Mouse (Mus musculus) stomach, embryonic 16.5 days (tissue): Measurements from ENCODE around the gene Gm10974. TPM values are rescaled to one million over a fixed set of nuclear protein-coding genes. Genes with fewer than 3 reads are reported as not detected.

Experiments used
- ATAC-seq: fragments of 200-750 bp; cut with Nextera tagmentation; 2 replicates; pipeline ENCODE4 v1.8.0; 2017; ENCODE audit warnings: moderate number of reproducible peaks, moderate TSS enrichment; ENCODE audit not compliant: insufficient read depth, low FRiP score
- H3K27ac ChIP-seq: fragments of 300-500 bp; sonication (generic); 2 replicates; pipeline ENCODE4 v1.5.1; 2014; ENCODE audit warnings: low read length
- H3K27me3 ChIP-seq: fragments of 300-500 bp; sonication (generic); 2 replicates; pipeline ENCODE4 v1.6.1; 2014; ENCODE audit warnings: low read length, control low read depth, mixed read lengths; ENCODE audit not compliant: control insufficient read depth, insufficient read depth
- H3K36me3 ChIP-seq: fragments of 300-500 bp; sonication (generic); 2 replicates; pipeline ENCODE4 v1.6.1; 2014; ENCODE audit warnings: low read length; ENCODE audit not compliant: control insufficient read depth, insufficient read depth
- H3K4me1 ChIP-seq: fragments of 300-500 bp; sonication (generic); 2 replicates; pipeline ENCODE4 v1.6.1; 2014; ENCODE audit warnings: low read length, control low read depth, mixed read lengths; ENCODE audit not compliant: control insufficient read depth, insufficient read depth
- H3K4me2 ChIP-seq: fragments of 300-500 bp; sonication (generic); 2 replicates; pipeline ENCODE4 v1.6.1; 2014; ENCODE audit warnings: low read depth, low read length, mixed read lengths
- H3K4me3 ChIP-seq: fragments of 300-500 bp; sonication (generic); replicated peaks from 2 replicates; pipeline ENCODE4 v1.5.1; 2014; ENCODE audit warnings: mild to moderate bottlenecking, low read length
- H3K9ac ChIP-seq: fragments of 300-500 bp; sonication (generic); 2 replicates; pipeline ENCODE4 v1.6.1; 2014; ENCODE audit warnings: low read length
- H3K9me3 ChIP-seq: fragments of 300-500 bp; sonication (generic); replicated peaks from 2 replicates; pipeline ENCODE4 v1.6.1; 2016; ENCODE audit warnings: low read length, control low read depth; ENCODE audit not compliant: control insufficient read depth
- WGBS: fragments of 180-500 bp; shearing (Covaris S2); extraction: QIAGEN DNeasy Blood & Tissue Kit; methylation state at CpG from one replicate; pipeline ENCODE4 v1.1.7; 2014; 5-methylcytosine and 5-hydroxymethylcytosine counted together
- polyA plus RNA-seq: library from polyadenylated mRNA; unstranded; fragments of >200 nt; fragmentation: Nextera tagmentation; extraction: Ambion mirVana; gene quantifications from 2 replicates; pipeline ENCODE4 v1.2.1, GENCODE M21; 2015

Gene Gm10974
- polyA plus RNA-seq: not detected in 2 replicates

GRCm38 (mm10) chr7:66365904-66366303 lies at the start of gene Gm10974:
Gm10974 (plus strand) TSS chr7:66365905.
- peaks cover 12% of the 10 kb centered on the region for H3K9me3 ChIP-seq
- no peak within 1 kb of the TSS for H3K9ac ChIP-seq
- 0 out of 2 replicates have a peak, but pooled peaks cover 3% of the 10 kb centered on the region for H3K36me3 ChIP-seq
- peaks cover 13% of the 10 kb centered on the region for H3K4me1 ChIP-seq
- H3K4me2 ChIP-seq: no peak within 1 kb of the TSS
- H3K4me3 ChIP-seq: no peak within 1 kb of the TSS
- H3K27me3 ChIP-seq: no peaks in the 10 kb centered on the region
- 33% methylated on average over 2 of the region's 2 CpGs for WGBS
- no peak within 1 kb of the TSS for H3K27ac ChIP-seq
- ATAC-seq: no peak

- Histone ChIP-seq H3K4me3 (no peak overlapping the region), H3K4me2 (no peak overlapping the region), H3K27me3 (no peaks in the 10 kb centered on the region), H3K27ac (no peak overlapping the region), H3K4me1 (0 out of 2 replicates have a peak, but pooled peaks cover 2% of the 10 kb centered on the region), H3K36me3 (peaks cover 7% of the 10 kb centered on the region; the same call in 1 of the 2 replicates), H3K9ac (no peak overlapping the region), H3K9me3 (peaks cover 6% of the 10 kb centered on the region)
- ATAC-seq: no peak
- 76% methylated on average over 6 of the region's 6 CpGs for WGBS
Observed at GRCm38 (mm10) chr7:66318147-66318546, 47.6 kb upstream of the Gm10974 start.

- H3K9me3 ChIP-seq: peaks cover 5% of the 10 kb centered on the region
- WGBS: 54% methylated on average over 5 of the region's 5 CpGs
- no peak overlapping the region for H3K9ac ChIP-seq
- no peak overlapping the region for H3K4me2 ChIP-seq
- no peak overlapping the region for H3K4me3 ChIP-seq
- no peaks in the 10 kb centered on the region for H3K27me3 ChIP-seq
- ATAC-seq: no peak
- 0 out of 2 replicates have a peak, but pooled peaks cover 2% of the 10 kb centered on the region for H3K4me1 ChIP-seq
- H3K36me3 ChIP-seq: peaks cover 5% of the 10 kb centered on the region; the same call in 1 of the 2 replicates
- no peak overlapping the region for H3K27ac ChIP-seq
Observed at GRCm38 (mm10) chr7:66320996-66321395, 44.7 kb upstream of the Gm10974 start.

GRCm38 (mm10) chr7:66323252-66324015 lies 42.3 kb upstream of the Gm10974 start:
- no peak overlapping the region for H3K4me3 ChIP-seq
- H3K4me1 ChIP-seq: 0 out of 2 replicates have a peak, but pooled peaks cover 2% of the 10 kb centered on the region
- H3K27ac ChIP-seq: no peak overlapping the region
- H3K36me3 ChIP-seq: no peaks in the 10 kb centered on the region
- ATAC-seq: no peak
- WGBS: 71% methylated on average over 9 of the region's 9 CpGs
- no peaks in the 10 kb centered on the region for H3K9me3 ChIP-seq
- H3K4me2 ChIP-seq: no peak overlapping the region
- H3K9ac ChIP-seq: no peak overlapping the region
- no peaks in the 10 kb centered on the region for H3K27me3 ChIP-seq

GRCm38 (mm10) chr7:66325419-66326053 lies 40.2 kb upstream of the Gm10974 start:
- 56% methylated on average over 3 of the region's 3 CpGs for WGBS
- Histone ChIP-seq H3K27me3 (no peaks in the 10 kb centered on the region), H3K9me3 (no peaks in the 10 kb centered on the region), H3K4me1 (0 out of 2 replicates have a peak, but pooled peaks cover 2% of the 10 kb centered on the region), H3K4me2 (no peak overlapping the region), H3K27ac (no peak overlapping the region), H3K36me3 (no peaks in the 10 kb centered on the region), H3K4me3 (no peak overlapping the region), H3K9ac (no peak overlapping the region)
- ATAC-seq: no peak

GRCm38 (mm10) chr7:66327516-66327915 lies 38.2 kb upstream of the Gm10974 start:
- no peak for ATAC-seq
- H3K4me2 ChIP-seq: no peak overlapping the region
- no peaks in the 10 kb centered on the region for H3K27me3 ChIP-seq
- no peak overlapping the region for H3K4me3 ChIP-seq
- H3K4me1 ChIP-seq: no peaks in the 10 kb centered on the region
- H3K9ac ChIP-seq: no peak overlapping the region
- H3K9me3 ChIP-seq: no peaks in the 10 kb centered on the region
- whole genome bisulfite sequencing: 91% methylated on average over 2 of the region's 2 CpGs
- no peak overlapping the region for H3K27ac ChIP-seq
- peaks cover 7% of the 10 kb centered on the region; the same call in 1 of the 2 replicates for H3K36me3 ChIP-seq

GRCm38 (mm10) chr7:66330610-66331009 lies 35.1 kb upstream of the Gm10974 start:
- no peaks in the 10 kb centered on the region for H3K27me3 ChIP-seq
- H3K4me1 ChIP-seq: no peaks in the 10 kb centered on the region
- no peak overlapping the region for H3K9ac ChIP-seq
- H3K9me3 ChIP-seq: no peaks in the 10 kb centered on the region
- no peak overlapping the region for H3K4me2 ChIP-seq
- 85% methylated on average over 9 of the region's 9 CpGs for WGBS
- ATAC-seq: no peak
- H3K27ac ChIP-seq: no peak overlapping the region
- no peak overlapping the region for H3K4me3 ChIP-seq
- peaks cover 12% of the 10 kb centered on the region for H3K36me3 ChIP-seq

- no peaks in the 10 kb centered on the region for H3K9me3 ChIP-seq
- no peak overlapping the region for H3K27ac ChIP-seq
- WGBS: 84% methylated on average over 8 of the region's 8 CpGs
- no peaks in the 10 kb centered on the region for H3K27me3 ChIP-seq
- H3K4me2 ChIP-seq: no peak overlapping the region
- peaks cover 12% of the 10 kb centered on the region for H3K36me3 ChIP-seq
- H3K4me3 ChIP-seq: no peak overlapping the region
- H3K4me1 ChIP-seq: no peaks in the 10 kb centered on the region
- no peak overlapping the region for H3K9ac ChIP-seq
- no peak for ATAC-seq
Observed at GRCm38 (mm10) chr7:66332340-66332739, 33.4 kb upstream of the Gm10974 start.

GRCm38 (mm10) chr7:66333906-66334500 lies 31.7 kb upstream of the Gm10974 start:
- ATAC-seq: no peak
- Histone ChIP-seq H3K4me1 (no peaks in the 10 kb centered on the region), H3K27me3 (no peaks in the 10 kb centered on the region), H3K36me3 (peaks cover 12% of the 10 kb centered on the region), H3K4me2 (no peak overlapping the region), H3K27ac (no peak overlapping the region), H3K9me3 (no peaks in the 10 kb centered on the region), H3K4me3 (no peak overlapping the region), H3K9ac (no peak overlapping the region)
- 89% methylated on average over 4 of the region's 4 CpGs for WGBS
